Mouse (Mus musculus): ENCODE measurements around the gene Hsp90ab1. TPM values are rescaled to one million over a fixed set of nuclear protein-coding genes. Genes with fewer than 3 reads are reported as not detected.

The Hsp90ab1 gene
- polyA plus RNA-seq, 1 experiment = 1,606 TPM

DNA sequence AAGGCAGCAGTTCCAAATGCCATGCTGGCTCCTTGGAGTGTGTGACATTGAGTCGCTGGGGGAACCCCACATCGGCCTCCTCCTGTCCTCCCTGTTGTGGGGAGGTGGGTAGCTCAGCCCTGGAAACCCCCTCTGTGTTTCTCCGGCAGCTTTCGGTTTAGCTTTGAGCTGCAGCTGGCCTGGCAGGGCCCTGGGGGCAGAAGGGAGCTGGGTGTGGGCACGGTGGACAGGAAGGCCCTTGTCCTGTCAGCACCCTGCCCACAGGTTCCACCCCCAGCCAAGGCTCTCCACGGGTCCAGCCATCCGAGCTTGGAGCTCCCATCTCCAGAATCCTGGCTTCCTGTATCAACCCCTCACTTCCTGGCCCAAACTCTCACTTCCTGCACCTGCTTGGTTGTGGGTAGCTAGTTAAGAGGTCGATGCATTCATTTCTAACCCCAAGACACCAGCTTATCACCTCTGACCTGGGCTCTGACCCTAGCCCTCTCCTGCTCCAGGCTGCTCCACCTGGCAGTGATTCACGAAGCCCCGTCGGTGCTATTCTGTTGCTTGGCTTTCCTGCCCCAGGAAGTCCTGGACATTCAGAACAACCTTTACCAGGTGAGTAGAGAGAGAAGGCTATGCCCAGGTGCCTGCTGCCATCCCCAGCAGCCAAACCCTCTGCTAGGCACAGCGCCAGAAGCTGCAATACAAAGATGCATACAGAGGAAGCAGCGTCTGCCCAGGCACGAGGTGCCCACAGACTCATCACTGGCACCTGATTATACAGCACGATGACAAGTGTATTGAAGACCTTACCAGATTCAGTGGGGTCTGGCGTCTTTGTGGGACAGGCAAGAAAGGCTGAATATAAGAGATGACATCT is 14.8 kb downstream of the Hsp90ab1 start:
- Histone ChIP-seq H3K4me3 (no peak overlapping the region), H3K27me3 (ENCODE audit: control insufficient read depth, insufficient read depth, insufficient read length) (no peaks in the 10 kb centered on the region), H3K79me2 (ENCODE audit: control insufficient read depth, insufficient read depth) (no peaks in the 10 kb centered on the region), H3K36me3 (ENCODE audit: control insufficient read depth, insufficient read depth) (no peaks in the 10 kb centered on the region), H3ac (ENCODE audit: control insufficient read depth, insufficient read length) (no peak overlapping the region), H3K4me2 (ENCODE audit: low read depth) (peak overlapping the region; percentile 6)
- no peak for TF ChIP-seq MYOD1 (IDR thresholded peaks at IDR 0.05; ENCODE audit: control insufficient read depth in 1 of 3, insufficient read length in 2 of 3, low read depth in 2 of 3)
- TF ChIP-seq REST (IDR thresholded peaks at IDR 0.05; ENCODE audit: insufficient read depth, insufficient read length) = no peak
- TF ChIP-seq TCF3 (IDR thresholded peaks at IDR 0.05; ENCODE audit: insufficient read length, low read depth) = no peak
- no peak for TF ChIP-seq USF1 (IDR thresholded peaks at IDR 0.05; ENCODE audit: low read depth)
- no peak for TF ChIP-seq E2F4 (IDR thresholded peaks at IDR 0.05; ENCODE audit: insufficient read depth)

DNA sequence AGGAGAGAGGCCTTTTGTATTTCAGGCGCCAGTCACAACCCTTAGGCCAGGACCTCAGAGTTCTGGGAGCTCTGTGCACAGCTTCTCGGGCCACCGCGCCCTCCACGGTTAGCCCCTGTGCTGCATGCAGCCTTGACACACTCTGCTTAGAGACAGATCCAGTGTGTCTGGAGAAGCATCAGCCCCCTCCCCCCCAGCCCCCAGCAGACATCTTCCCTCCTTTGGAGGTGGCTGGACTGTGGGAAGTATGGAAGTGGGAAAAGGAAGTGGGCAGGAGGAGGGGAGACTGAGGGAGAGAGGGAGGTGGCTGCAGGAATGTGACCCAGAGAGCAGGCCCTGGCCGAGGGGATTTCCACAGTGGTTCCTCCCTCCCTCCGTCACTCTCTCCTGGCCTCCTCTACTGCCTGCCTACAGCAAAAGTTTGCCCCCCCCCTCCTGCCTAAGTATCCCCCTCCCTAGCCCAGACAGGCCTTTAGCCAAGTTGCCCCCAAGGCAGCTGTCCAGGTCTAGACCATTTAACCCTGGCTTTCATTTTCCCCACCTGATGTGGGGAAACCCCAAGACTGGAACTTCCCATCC is 15.7 kb downstream of the Hsp90ab1 start:
- Histone ChIP-seq H3K4me3 (peak overlapping the region; percentile 48), H3K36me3 (ENCODE audit: control insufficient read depth, insufficient read depth) (no peaks in the 10 kb centered on the region), H3K79me2 (ENCODE audit: control insufficient read depth, insufficient read depth) (no peaks in the 10 kb centered on the region), H3K4me2 (ENCODE audit: low read depth) (peak overlapping the region; percentile 87), H3ac (ENCODE audit: control insufficient read depth, insufficient read length) (no peak overlapping the region), H3K27me3 (ENCODE audit: control insufficient read depth, insufficient read depth, insufficient read length) (no peaks in the 10 kb centered on the region)
- no peak for TF ChIP-seq TCF3 (IDR thresholded peaks at IDR 0.05; ENCODE audit: insufficient read length, low read depth)
- TF ChIP-seq E2F4 (IDR thresholded peaks at IDR 0.05; ENCODE audit: insufficient read depth) = no peak
- TF ChIP-seq USF1 (IDR thresholded peaks at IDR 0.05; ENCODE audit: low read depth) = no peak
- TF ChIP-seq MAX (IDR thresholded peaks at IDR 0.05; ENCODE audit: low read depth) = no peak

DNA sequence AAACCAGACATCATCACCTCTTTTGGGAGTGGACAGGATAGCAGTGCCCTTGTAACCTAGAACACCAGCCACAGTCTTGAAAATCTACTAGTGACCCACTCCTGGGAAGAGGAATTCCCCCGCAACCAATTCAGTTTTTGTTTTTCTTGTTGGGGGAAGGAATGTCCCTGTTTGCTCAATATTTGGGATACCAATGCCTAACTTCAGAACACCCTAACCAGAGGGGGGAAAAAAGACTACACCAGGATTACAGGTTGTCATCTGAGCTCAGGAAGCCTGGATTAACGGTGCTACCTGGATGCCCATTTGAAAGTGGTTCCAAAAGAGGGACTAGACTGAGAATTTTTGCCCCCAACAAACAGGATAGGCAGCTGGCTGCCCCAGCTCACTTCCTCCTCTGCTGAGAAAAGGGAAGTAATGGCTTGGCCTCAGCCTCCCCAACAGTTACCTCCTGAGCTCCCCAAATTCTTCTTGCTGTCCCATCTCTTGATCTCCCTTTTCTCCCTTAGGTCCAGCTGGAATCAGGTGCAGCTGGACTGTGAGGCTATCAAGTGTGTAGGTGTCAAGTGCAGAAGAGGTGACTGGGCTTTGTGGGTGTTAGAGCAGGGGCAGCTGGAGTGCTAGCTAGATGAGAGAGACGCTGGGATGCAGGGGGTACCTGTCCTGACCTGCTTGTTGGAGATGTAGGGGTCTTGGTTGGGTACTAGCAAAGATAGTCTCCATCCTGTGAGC is 16.4 kb downstream of the Hsp90ab1 start:
- Histone ChIP-seq H3K79me2 (ENCODE audit: control insufficient read depth, insufficient read depth) (no peaks in the 10 kb centered on the region), H3ac (ENCODE audit: control insufficient read depth, insufficient read length) (peak overlapping the region; percentile 6), H3K4me2 (ENCODE audit: low read depth) (peak overlapping the region; percentile 87), H3K4me3 (peak overlapping the region; percentile 48), H3K27me3 (ENCODE audit: control insufficient read depth, insufficient read depth, insufficient read length) (no peaks in the 10 kb centered on the region), H3K36me3 (ENCODE audit: control insufficient read depth, insufficient read depth) (no peaks in the 10 kb centered on the region)
- TF ChIP-seq POLR2A (IDR thresholded peaks at IDR 0.05; ENCODE audit: insufficient read length, low read depth) (no peak), MYOG (IDR thresholded peaks at IDR 0.05; ENCODE audit: control insufficient read depth in 1 of 3, insufficient read depth in 1 of 3, insufficient read length in 2 of 3, low read depth in 2 of 3) (no peak), MYOD1 (IDR thresholded peaks at IDR 0.05; ENCODE audit: control insufficient read depth in 1 of 3, insufficient read length in 2 of 3, low read depth in 2 of 3) (no peak), MAX (IDR thresholded peaks at IDR 0.05; ENCODE audit: low read depth) (no peak), SRF (IDR thresholded peaks at IDR 0.05; ENCODE audit: control insufficient read depth, insufficient read length, low read depth) (no peak), TCF3 (IDR thresholded peaks at IDR 0.05; ENCODE audit: insufficient read length, low read depth) (no peak), TCF12 (IDR thresholded peaks at IDR 0.05; ENCODE audit: insufficient read depth, poor library complexity, severe bottlenecking) (no peak), USF1 (IDR thresholded peaks at IDR 0.05; ENCODE audit: low read depth) (no peak), CEBPB (IDR thresholded peaks at IDR 0.05; ENCODE audit: insufficient read depth, poor library complexity, severe bottlenecking) (no peak), E2F4 (IDR thresholded peaks at IDR 0.05; ENCODE audit: insufficient read depth) (no peak), POLR2AphosphoS2 (IDR thresholded peaks at IDR 0.05; ENCODE audit: insufficient read length, low read depth) (no peak), REST (IDR thresholded peaks at IDR 0.05; ENCODE audit: insufficient read depth, insufficient read length) (no peak)

DNA sequence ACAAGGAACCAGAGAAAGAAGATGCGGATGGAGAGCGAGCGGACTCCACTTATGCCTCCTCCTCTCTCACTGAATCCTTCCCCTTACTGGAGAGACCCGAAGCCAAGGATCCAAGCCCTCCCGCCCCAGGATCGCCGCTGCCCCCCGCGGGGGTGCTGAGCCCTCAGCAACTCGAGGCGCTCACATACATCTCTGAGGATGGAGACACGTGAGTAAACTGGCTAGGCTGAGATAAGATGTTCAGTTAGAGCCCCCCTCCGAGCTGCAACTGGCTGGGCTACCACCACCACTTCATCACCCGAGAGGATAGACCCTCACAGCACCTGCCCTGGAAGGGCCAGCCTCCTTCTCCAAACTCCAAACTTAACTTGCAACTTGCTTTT is 17.0 kb downstream of the Hsp90ab1 start:
- no peak for TF ChIP-seq TCF3 (IDR thresholded peaks at IDR 0.05; ENCODE audit: insufficient read length, low read depth)
- Histone ChIP-seq H3K27me3 (ENCODE audit: control insufficient read depth, insufficient read depth, insufficient read length) (no peaks in the 10 kb centered on the region), H3K4me3 (peak overlapping the region; percentile 48), H3K79me2 (ENCODE audit: control insufficient read depth, insufficient read depth) (no peaks in the 10 kb centered on the region), H3K4me2 (ENCODE audit: low read depth) (peak overlapping the region; percentile 87), H3ac (ENCODE audit: control insufficient read depth, insufficient read length) (peak overlapping the region; percentile 6), H3K36me3 (ENCODE audit: control insufficient read depth, insufficient read depth) (no peaks in the 10 kb centered on the region)

DNA sequence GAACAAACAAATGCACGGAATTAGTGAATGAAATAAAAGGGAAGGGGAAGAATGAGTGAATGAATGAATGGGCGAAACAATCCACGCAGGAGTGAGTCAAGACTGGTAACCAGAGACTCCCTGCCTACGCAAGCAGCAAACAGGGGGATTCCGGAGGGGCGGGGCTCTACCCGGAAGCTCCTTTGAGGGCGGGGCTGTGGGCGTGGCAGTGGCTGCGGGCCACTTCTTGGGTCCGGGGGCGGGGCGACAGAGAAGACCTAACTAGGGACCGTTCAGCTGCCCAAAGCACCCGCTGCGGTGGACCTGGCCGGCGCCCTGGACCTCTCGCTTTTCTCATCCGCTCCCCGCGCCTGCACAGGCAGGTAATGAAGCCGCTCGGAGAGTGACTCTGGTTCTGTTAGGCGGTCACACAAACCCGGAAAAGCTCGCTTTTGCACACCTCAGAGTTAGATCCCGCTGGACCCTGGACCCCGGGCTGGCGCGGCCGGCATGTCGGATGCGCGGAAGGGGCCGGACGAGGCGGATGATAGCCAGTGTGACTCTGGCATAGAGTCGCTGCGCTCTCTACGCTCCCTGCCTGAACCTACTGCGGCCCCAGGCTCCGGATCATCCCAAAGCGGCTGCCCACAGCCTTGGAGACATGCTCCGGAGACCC is 17.5 kb downstream of the Hsp90ab1 start, which contains the start of gene Nfkbie:
Gene Nfkbie (plus strand): TSS at position 252 of the 655 bp plus-strand sequence.
- Histone ChIP-seq H3K27me3 (ENCODE audit: control insufficient read depth, insufficient read depth, insufficient read length) (peaks cover 1% of the 10 kb centered on the region), H3ac (ENCODE audit: control insufficient read depth, insufficient read length) (peak within 1 kb of the TSS; percentile 6), H3K79me2 (ENCODE audit: control insufficient read depth, insufficient read depth) (no peaks in the 10 kb centered on the region), H3K4me3 (peak within 1 kb of the TSS; percentile 48), H3K4me2 (ENCODE audit: low read depth) (peak within 1 kb of the TSS; percentile 87), H3K36me3 (ENCODE audit: control insufficient read depth, insufficient read depth) (no peaks in the 10 kb centered on the region)
- TF ChIP-seq MYOG (IDR thresholded peaks at IDR 0.05; ENCODE audit: control insufficient read depth in 1 of 3, insufficient read depth in 1 of 3, insufficient read length in 2 of 3, low read depth in 2 of 3) (no peak), POLR2A (IDR thresholded peaks at IDR 0.05; ENCODE audit: insufficient read length, low read depth) (peak; percentile 64), POLR2AphosphoS2 (IDR thresholded peaks at IDR 0.05; ENCODE audit: insufficient read length, low read depth) (peak; percentile 70)
